Mouse (Mus musculus) neural tube, embryonic 11.5 days (tissue): ENCODE results near the gene Popdc3. TPM values are rescaled to one million over a fixed set of nuclear protein-coding genes. Genes with fewer than 3 reads are reported as not detected.

Experiments
- ATAC-seq: fragments of 200-750 bp; cut with Nextera tagmentation; 2 replicates; pipeline ENCODE4 v1.8.0; 2017; ENCODE audit warnings: moderate number of reproducible peaks, mild to moderate bottlenecking, moderate TSS enrichment, moderate library complexity; ENCODE audit not compliant: insufficient read depth, low FRiP score, low TSS enrichment
- DNase-seq: peaks from one replicate; pipeline ENCODE4 v3.0.0-alpha.2; 2015; ENCODE audit warnings: low spot score
- H3K27ac ChIP-seq: fragments of 300-500 bp; sonication (generic); 2 replicates; pipeline ENCODE4 v1.5.1; 2014; ENCODE audit warnings: low read depth, mild to moderate bottlenecking, low read length
- H3K27me3 ChIP-seq: fragments of 300-500 bp; sonication (generic); 2 replicates; pipeline ENCODE4 v1.6.1; 2014; ENCODE audit warnings: mild to moderate bottlenecking, low read length, mixed read lengths; ENCODE audit not compliant: control insufficient read depth, insufficient read depth
- H3K36me3 ChIP-seq: fragments of 300-500 bp; sonication (generic); 2 replicates; pipeline ENCODE4 v1.6.1; 2014; ENCODE audit warnings: mild to moderate bottlenecking, low read length, moderate library complexity, mixed read lengths; ENCODE audit not compliant: control insufficient read depth, insufficient read depth
- H3K4me1 ChIP-seq: fragments of 300-500 bp; sonication (generic); 2 replicates; pipeline ENCODE4 v1.6.1; 2014; ENCODE audit warnings: low read length, mixed read lengths; ENCODE audit not compliant: control insufficient read depth, insufficient read depth
- H3K4me2 ChIP-seq: fragments of 300-500 bp; sonication (generic); 2 replicates; pipeline ENCODE4 v1.6.1; 2014; ENCODE audit warnings: low read depth, mild to moderate bottlenecking, moderate library complexity
- H3K4me3 ChIP-seq: fragments of 300-500 bp; sonication (generic); 2 replicates; pipeline ENCODE4 v1.5.1; 2014; ENCODE audit warnings: low read depth, low read length
- H3K9ac ChIP-seq: fragments of 300-500 bp; sonication (generic); 2 replicates; pipeline ENCODE4 v1.6.1; 2014; ENCODE audit warnings: mild to moderate bottlenecking, low read length
- H3K9me3 ChIP-seq: fragments of 300-500 bp; sonication (generic); 2 replicates; pipeline ENCODE4 v1.6.1; 2016; ENCODE audit warnings: low read length; ENCODE audit not compliant: control insufficient read depth
- WGBS: fragments of 180-500 bp; shearing (Covaris S2); extraction: QIAGEN DNeasy Blood & Tissue Kit; methylation state at CpG from one replicate; pipeline ENCODE4 v1.1.7; 2014; 5-methylcytosine and 5-hydroxymethylcytosine counted together
- polyA plus RNA-seq: library from polyadenylated mRNA; unstranded; fragments of >200 nt; fragmentation: Nextera tagmentation; extraction: Ambion mirVana; gene quantifications from 2 replicates; pipeline ENCODE4 v1.2.1, GENCODE M21; 2014

Popdc3 gene
- polyA plus RNA-seq, 1 experiment from 2014 or later, result 1.1 TPM

DNA sequence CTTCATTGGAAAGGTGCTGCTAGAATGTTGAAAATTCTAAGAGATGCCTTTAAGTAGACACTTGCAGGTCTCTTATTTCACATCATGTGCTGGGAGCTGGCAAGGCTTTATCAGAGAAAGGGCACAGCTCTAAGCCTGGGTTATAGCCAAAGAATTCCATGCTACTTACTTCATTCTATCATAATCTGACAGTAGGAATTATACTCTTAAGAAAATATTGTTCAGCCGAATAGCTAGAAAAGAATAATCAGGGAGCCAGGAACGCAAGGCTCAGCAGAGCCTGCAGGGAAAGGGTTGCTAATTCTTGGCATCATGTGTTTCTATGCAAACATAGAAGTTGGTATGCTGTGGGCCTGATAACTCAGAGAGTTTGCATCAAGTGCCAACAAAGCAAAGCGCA lies 3.4 kb downstream of the Popdc3 start:
- Histone ChIP-seq H3K36me3 (no peaks in the 10 kb centered on the region), H3K27me3 (no peaks in the 10 kb centered on the region), H3K4me3 (no peak overlapping the region), H3K4me2 (no peak overlapping the region), H3K9me3 (no peaks in the 10 kb centered on the region), H3K4me1 (no peaks in the 10 kb centered on the region), H3K9ac (no peak overlapping the region), H3K27ac (no peak overlapping the region)
- DNase-seq (no peak), ATAC-seq (no peak)
- WGBS, result 91% methylated on average over 3 of the region's 3 CpGs

GRCm38 (mm10) chr10:45185457-45185856 lies 7.6 kb downstream of the Popdc3 start:
- Histone ChIP-seq H3K4me1 (no peaks in the 10 kb centered on the region), H3K36me3 (no peaks in the 10 kb centered on the region), H3K27ac (no peak overlapping the region), H3K27me3 (no peaks in the 10 kb centered on the region), H3K4me3 (no peak overlapping the region), H3K4me2 (no peak overlapping the region), H3K9ac (no peak overlapping the region), H3K9me3 (no peaks in the 10 kb centered on the region)
- no peak for DNase-seq
- WGBS, result 94% methylated on average over 2 of the region's 2 CpGs
- ATAC-seq, result no peak

- Histone ChIP-seq H3K4me3 (no peak overlapping the region), H3K4me2 (0 out of 2 replicates have a peak overlapping the region, but pooled peaks have one; percentile 0), H3K36me3 (no peaks in the 10 kb centered on the region), H3K9me3 (no peaks in the 10 kb centered on the region), H3K9ac (no peak overlapping the region), H3K4me1 (peaks cover 15% of the 10 kb centered on the region), H3K27me3 (no peaks in the 10 kb centered on the region), H3K27ac (peak overlapping the region; percentile 24; the same call in 1 of the 2 replicates)
- 32% methylated on average over 14 of the region's 14 CpGs for WGBS
- DNase-seq, result peak; percentile 44
- peak; percentile 89 for ATAC-seq
These were observed 15.7 kb downstream of the Popdc3 start for GRCm38 (mm10) chr10:45193330-45194310.

DNA sequence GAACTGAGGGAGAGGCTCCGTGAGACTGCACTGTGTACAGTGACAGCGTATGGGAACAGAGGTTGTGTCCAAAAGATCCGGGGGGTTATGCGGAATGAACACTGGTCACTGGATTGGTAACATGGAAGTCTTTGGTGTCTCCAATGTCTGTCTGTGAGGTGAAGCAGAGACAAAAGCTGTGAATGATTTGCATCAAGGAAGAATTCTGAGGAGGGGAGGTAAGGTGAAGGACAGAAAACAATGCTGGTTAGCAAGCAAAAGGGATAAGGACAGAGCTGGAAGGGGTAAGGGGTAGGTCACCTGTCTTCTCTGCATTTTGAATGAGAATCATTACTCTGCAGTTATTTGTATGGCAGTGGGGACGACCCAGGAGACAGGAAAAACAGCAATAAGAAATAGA lies 16.6 kb downstream of the Popdc3 start:
- ATAC-seq (no peak), DNase-seq (no peak)
- Histone ChIP-seq H3K9me3 (no peaks in the 10 kb centered on the region), H3K4me1 (peaks cover 15% of the 10 kb centered on the region), H3K4me2 (no peak overlapping the region), H3K27me3 (no peaks in the 10 kb centered on the region), H3K36me3 (no peaks in the 10 kb centered on the region), H3K27ac (no peak overlapping the region), H3K4me3 (no peak overlapping the region), H3K9ac (no peak overlapping the region)
- 79% methylated on average over 5 of the region's 5 CpGs for WGBS

- 69% methylated on average over 1 of the region's 1 CpGs for WGBS
- Histone ChIP-seq H3K4me3 (no peak overlapping the region), H3K36me3 (no peaks in the 10 kb centered on the region), H3K27ac (no peak overlapping the region), H3K4me1 (no peaks in the 10 kb centered on the region), H3K9me3 (no peaks in the 10 kb centered on the region), H3K9ac (no peak overlapping the region), H3K4me2 (no peak overlapping the region), H3K27me3 (no peaks in the 10 kb centered on the region)
- ATAC-seq, result no peak
- no peak for DNase-seq
These were observed 26.7 kb downstream of the Popdc3 start for GRCm38 (mm10) chr10:45204582-45204981.

DNA sequence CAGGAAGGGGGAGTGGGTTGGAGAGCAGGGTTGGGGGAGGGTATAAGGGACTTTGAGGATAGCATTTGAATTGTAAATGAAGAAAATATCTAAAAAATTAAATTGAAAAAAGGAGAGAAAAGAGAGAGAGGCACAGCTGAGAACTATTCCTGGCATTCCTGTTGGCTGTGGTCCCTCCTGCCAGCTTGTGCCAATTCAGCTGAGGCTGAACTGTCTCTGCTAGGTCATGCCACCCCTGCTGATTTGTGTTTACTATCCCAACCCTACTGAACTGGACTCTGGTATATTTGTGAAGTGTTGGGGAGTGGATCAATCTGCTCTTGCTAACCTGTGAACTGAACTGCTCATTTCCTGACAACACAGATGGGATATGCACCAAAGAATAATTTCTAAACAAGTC lies 32.3 kb downstream of the Popdc3 start:
- H3K4me2 ChIP-seq, result no peak overlapping the region
- no peaks in the 10 kb centered on the region for H3K27me3 ChIP-seq
- no peak overlapping the region for H3K4me3 ChIP-seq
- DNase-seq (no peak), ATAC-seq (no peak)
- H3K4me1 ChIP-seq, result no peaks in the 10 kb centered on the region
- no peaks in the 10 kb centered on the region for H3K36me3 ChIP-seq
- H3K27ac ChIP-seq, result no peak overlapping the region
- no peaks in the 10 kb centered on the region for H3K9me3 ChIP-seq
- no peak overlapping the region for H3K9ac ChIP-seq

DNA sequence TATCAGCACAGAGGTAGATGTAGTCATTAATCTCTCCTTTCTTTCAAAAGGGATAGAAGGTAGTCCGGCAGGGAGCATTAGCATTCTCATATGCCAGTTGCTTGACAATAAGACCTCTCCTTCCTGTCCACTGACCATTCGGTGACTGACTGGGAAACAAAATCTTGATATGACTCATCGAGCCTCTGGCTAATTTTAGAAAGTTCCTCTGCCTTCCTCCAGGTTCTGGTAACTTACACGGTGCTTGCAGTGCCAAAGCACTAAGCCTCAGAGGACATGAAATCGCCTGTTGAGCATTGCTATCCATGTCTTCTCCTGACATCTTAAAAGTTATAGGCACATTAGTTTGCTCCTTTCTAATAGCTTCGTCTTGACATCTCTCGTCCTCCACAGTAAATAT lies 38.8 kb downstream of the Popdc3 start:
- DNase-seq (no peak), ATAC-seq (no peak)
- Histone ChIP-seq H3K9me3 (no peaks in the 10 kb centered on the region), H3K4me2 (no peak overlapping the region), H3K9ac (no peak overlapping the region), H3K36me3 (no peaks in the 10 kb centered on the region), H3K4me1 (no peaks in the 10 kb centered on the region), H3K27me3 (no peaks in the 10 kb centered on the region), H3K27ac (no peak overlapping the region), H3K4me3 (no peak overlapping the region)
- WGBS, result 90% methylated on average over 7 of the region's 7 CpGs

- peak; percentile 13 for DNase-seq
- H3K4me2 ChIP-seq, result no peak overlapping the region
- no peak overlapping the region for H3K4me3 ChIP-seq
- no peaks in the 10 kb centered on the region for H3K9me3 ChIP-seq
- H3K27me3 ChIP-seq, result no peaks in the 10 kb centered on the region
- H3K27ac ChIP-seq, result no peak overlapping the region
- no peaks in the 10 kb centered on the region for H3K36me3 ChIP-seq
- H3K9ac ChIP-seq, result no peak overlapping the region
- H3K4me1 ChIP-seq, result peaks cover 8% of the 10 kb centered on the region; the same call in 1 of the 2 replicates
- no peak for ATAC-seq
- WGBS, result 39% methylated on average over 4 of the region's 4 CpGs
These were observed 52.1 kb downstream of the Popdc3 start for GRCm38 (mm10) chr10:45229954-45230353.

- Histone ChIP-seq H3K27me3 (no peaks in the 10 kb centered on the region), H3K9ac (no peak overlapping the region), H3K36me3 (no peaks in the 10 kb centered on the region), H3K4me3 (no peak overlapping the region), H3K9me3 (no peaks in the 10 kb centered on the region), H3K4me2 (no peak overlapping the region), H3K27ac (no peak overlapping the region), H3K4me1 (peaks cover 8% of the 10 kb centered on the region; the same call in 1 of the 2 replicates)
- DNase-seq (no peak), ATAC-seq (no peak)
- 89% methylated on average over 6 of the region's 6 CpGs for WGBS
These were observed 55.5 kb downstream of the Popdc3 start for GRCm38 (mm10) chr10:45233351-45233750.
